Mouse (Mus musculus) C2C12 (cell line): ENCODE measurements around the gene Msh5. TPM values are rescaled to one million over a fixed set of nuclear protein-coding genes. Genes with fewer than 3 reads are reported as not detected.

Experiments used
- H3K27me3 ChIP-seq: one replicate; pipeline ENCODE4 v1.6.1; 2011; ENCODE audit not compliant: control insufficient read depth, insufficient read depth, insufficient read length
- H3K36me3 ChIP-seq: one replicate; pipeline ENCODE4 v1.6.1; 2011; ENCODE audit not compliant: control insufficient read depth, insufficient read depth
- H3K4me3 ChIP-seq: one replicate; pipeline ENCODE4 v1.5.1; 2011; ENCODE audit warnings: mild to moderate bottlenecking, control low read depth; ENCODE audit not compliant: poor library complexity, insufficient read depth, severe bottlenecking
- H3K79me2 ChIP-seq: one replicate; pipeline ENCODE4 v1.6.1; 2011; ENCODE audit not compliant: control insufficient read depth, insufficient read depth
- H3K79me3 ChIP-seq: one replicate; pipeline ENCODE4 v1.6.1; 2011; ENCODE audit warnings: low read depth, control low read depth
- H3ac ChIP-seq: one replicate; pipeline ENCODE3; 2011; ENCODE audit warnings: low read depth; ENCODE audit not compliant: control insufficient read depth, insufficient read length
- CEBPB ChIP-seq: IDR thresholded peaks from one replicate; pipeline ENCODE4 v1.6.1; 2011; ENCODE audit warnings: low read depth, mild to moderate bottlenecking, control low read depth, moderate library complexity
- CTCF ChIP-seq: IDR thresholded peaks from one replicate; pipeline ENCODE4 v1.5.1; 2011; ENCODE audit not compliant: control insufficient read depth, insufficient read depth, insufficient read length
- FOSL1 ChIP-seq: IDR thresholded peaks from one replicate; pipeline ENCODE4 v1.8.0; 2011; ENCODE audit warnings: mild to moderate bottlenecking, low read length; ENCODE audit not compliant: poor library complexity, insufficient read depth, severe bottlenecking
- MAX ChIP-seq: IDR thresholded peaks from one replicate; pipeline ENCODE4 v1.6.1; 2011; ENCODE audit warnings: mild to moderate bottlenecking, control low read depth
- MYOD1 ChIP-seq: IDR thresholded peaks from one replicate; pipeline ENCODE4 v1.6.1; 2011; ENCODE audit warnings: low read depth; ENCODE audit not compliant: control insufficient read depth, insufficient read length
- MYOG ChIP-seq: IDR thresholded peaks from one replicate; pipeline ENCODE4 v1.6.1; 2011; ENCODE audit not compliant: control insufficient read depth, insufficient read length; ENCODE audit errors: extremely low read depth
- USF1 ChIP-seq: IDR thresholded peaks from one replicate; pipeline ENCODE4 v1.6.1; 2011; ENCODE audit warnings: low read depth, mild to moderate bottlenecking, control low read depth, moderate library complexity
- polyA plus RNA-seq: library from polyadenylated mRNA; unstranded; fragments of >200 nt; fragmentation: generic; extraction: Trizol; gene quantifications from one replicate; pipeline ENCODE4 v1.2.1, GENCODE M21; 2012; ENCODE audit warnings: missing spikeins

Msh5 gene
- polyA plus RNA-seq, 1 experiment, result 0.76 TPM

GRCm38 (mm10) chr17:35088825-35089644 is 42.5 kb upstream of the Msh5 start, which contains the start of gene Abhd16a:
Gene Abhd16a, plus strand, starts transcription at chr17:35089263.
- TF ChIP-seq MAX (peak; percentile 87), FOSL1 (no peak), MYOG (no peak), MYOD1 (no peak)
- Histone ChIP-seq H3K36me3 (peaks cover 7% of the 10 kb centered on the region), H3K4me3 (peak within 1 kb of the TSS; percentile 57), H3K27me3 (no peaks in the 10 kb centered on the region), H3K79me2 (peaks cover 17% of the 10 kb centered on the region), H3ac (peak within 1 kb of the TSS; percentile 99), H3K79me3 (peaks cover 3% of the 10 kb centered on the region)

GRCm38 (mm10) chr17:35088151-35088550 is 41.6 kb upstream of the Msh5 start:
- TF ChIP-seq MAX, result no peak
- TF ChIP-seq FOSL1, result no peak
- no peak for TF ChIP-seq USF1
- TF ChIP-seq MYOD1, result no peak
- TF ChIP-seq CTCF, result no peak
- TF ChIP-seq MYOG, result no peak
- no peak for TF ChIP-seq CEBPB

GRCm38 (mm10) chr17:35085208-35085865 is 38.8 kb upstream of the Msh5 start, which contains the start of gene Ly6g6f:
Gene Ly6g6f, minus strand, starts transcription at chr17:35085610.
- no peak within 1 kb of the TSS for H3K4me3 ChIP-seq
- no peak within 1 kb of the TSS for H3ac ChIP-seq
- peaks cover 8% of the 10 kb centered on the region for H3K27me3 ChIP-seq
- peaks cover 9% of the 10 kb centered on the region for H3K79me2 ChIP-seq
- TF ChIP-seq FOSL1 (no peak), MYOG (no peak), USF1 (no peak), MYOD1 (no peak), CTCF (no peak)
- H3K79me3 ChIP-seq, result no peaks in the 10 kb centered on the region
- H3K36me3 ChIP-seq, result no peaks in the 10 kb centered on the region

More at GRCm38 (mm10) chr17:35088151-35088550, 41.6 kb upstream of the Msh5 start:
- Histone ChIP-seq H3K79me2 (peaks cover 17% of the 10 kb centered on the region), H3K36me3 (peaks cover 7% of the 10 kb centered on the region), H3ac (no peak overlapping the region), H3K79me3 (peaks cover 3% of the 10 kb centered on the region), H3K27me3 (peaks cover 3% of the 10 kb centered on the region), H3K4me3 (no peak overlapping the region)

GRCm38 (mm10) chr17:35083929-35084497 is 37.5 kb upstream of the Msh5 start:
- Histone ChIP-seq H3ac (no peak overlapping the region), H3K27me3 (peaks cover 8% of the 10 kb centered on the region), H3K79me3 (no peaks in the 10 kb centered on the region), H3K79me2 (no peaks in the 10 kb centered on the region), H3K36me3 (no peaks in the 10 kb centered on the region), H3K4me3 (no peak overlapping the region)
- no peak for TF ChIP-seq MYOD1
- no peak for TF ChIP-seq USF1
- TF ChIP-seq MYOG, result no peak
- no peak for TF ChIP-seq CTCF
- no peak for TF ChIP-seq FOSL1
- TF ChIP-seq CEBPB, result no peak
- TF ChIP-seq MAX, result no peak

GRCm38 (mm10) chr17:35082841-35083576 is 36.5 kb upstream of the Msh5 start:
- peaks cover 11% of the 10 kb centered on the region for H3K27me3 ChIP-seq
- no peaks in the 10 kb centered on the region for H3K36me3 ChIP-seq
- no peak for TF ChIP-seq MAX
- no peak for TF ChIP-seq USF1
- no peak for TF ChIP-seq MYOD1
- no peak for TF ChIP-seq FOSL1
- TF ChIP-seq CEBPB, result no peak
- no peak for TF ChIP-seq CTCF
- TF ChIP-seq MYOG, result no peak
- no peaks in the 10 kb centered on the region for H3K79me3 ChIP-seq
- H3K4me3 ChIP-seq, result no peak overlapping the region
- no peak overlapping the region for H3ac ChIP-seq
- H3K79me2 ChIP-seq, result no peaks in the 10 kb centered on the region
